Mouse (Mus musculus): ENCODE measurements around the gene Csf3.

DNA sequence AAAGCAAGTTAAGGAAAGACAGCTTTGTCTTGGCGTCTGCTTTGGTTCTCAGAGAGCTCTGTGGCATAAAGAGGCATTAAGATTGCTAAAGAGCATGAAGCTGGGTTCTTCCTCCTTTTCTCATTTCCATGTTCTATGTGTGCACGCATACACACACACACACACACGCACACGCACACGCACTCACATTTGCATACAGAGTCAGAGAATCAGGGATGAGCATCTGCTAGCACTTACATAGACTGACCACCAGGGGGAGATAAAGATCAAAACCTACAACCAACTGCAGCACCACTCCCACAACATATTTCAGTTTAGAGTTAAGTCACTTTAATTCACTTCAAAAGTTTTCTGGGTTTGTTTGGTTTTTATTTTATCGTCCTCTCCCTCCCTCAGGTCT lies 40.5 kb upstream of the Csf3 start:
- TF ChIP-seq CTCF (IDR thresholded peaks at IDR 0.05) (peak; percentile 87), EP300 (IDR thresholded peaks at IDR 0.05) (no peak)

Data from lung, postnatal 0 days (tissue).